Mouse (Mus musculus) midbrain, embryonic 10.5 days (tissue): Measurements from ENCODE around the gene Slc13a1. TPM values are rescaled to one million over a fixed set of nuclear protein-coding genes. Genes with fewer than 3 reads are reported as not detected.

Experiments
- DNase-seq: peaks from one replicate; pipeline ENCODE4 v3.0.0-alpha.2; 2017; ENCODE audit warnings: low spot score
- H3K27ac ChIP-seq: fragments of 300-500 bp; sonication (generic); replicated peaks from 2 replicates; pipeline ENCODE4 v1.5.1; 2016; ENCODE audit warnings: mild to moderate bottlenecking
- H3K27me3 ChIP-seq: fragments of 300-500 bp; sonication (generic); 2 replicates; pipeline ENCODE4 v1.6.1; 2016; ENCODE audit warnings: low read depth, mild to moderate bottlenecking; ENCODE audit not compliant: poor library complexity, severe bottlenecking
- H3K36me3 ChIP-seq: fragments of 300-500 bp; sonication (generic); 2 replicates; pipeline ENCODE4 v1.6.1; 2016; ENCODE audit warnings: mild to moderate bottlenecking, moderate library complexity
- H3K4me1 ChIP-seq: fragments of 300-500 bp; sonication (generic); 2 replicates; pipeline ENCODE4 v1.6.1; 2016
- H3K4me3 ChIP-seq: fragments of 300-500 bp; sonication (generic); 2 replicates; pipeline ENCODE4 v1.5.1; 2016; ENCODE audit warnings: mild to moderate bottlenecking, moderate library complexity
- H3K9me3 ChIP-seq: fragments of 300-500 bp; sonication (generic); replicated peaks from 2 replicates; pipeline ENCODE4 v1.6.1; 2016; ENCODE audit warnings: mild to moderate bottlenecking
- WGBS: fragments of 180-500 bp; shearing (Covaris S2); methylation state at CpG from one replicate; pipeline ENCODE4 v1.1.7; 2016; 5-methylcytosine and 5-hydroxymethylcytosine counted together
- microRNA-seq: library from miRNA; unstranded; fragments of <30 nt; microRNA quantifications from one replicate; pipeline ENCODE4, GENCODE M21; 2017
- polyA plus RNA-seq: library from polyadenylated mRNA; unstranded; fragments of >200 nt; fragmentation: Nextera tagmentation; extraction: Ambion mirVana; gene quantifications from 2 replicates; pipeline ENCODE4 v1.2.1, GENCODE M21; 2016

Slc13a1 gene
- polyA plus RNA-seq, 1 experiment from 2014 or later = 0.11 TPM

GRCm38 (mm10) chr6:24054086-24054710 is 113.7 kb downstream of the Slc13a1 start:
- Histone ChIP-seq H3K36me3 (no peaks in the 10 kb centered on the region), H3K9me3 (no peaks in the 10 kb centered on the region), H3K27me3 (no peaks in the 10 kb centered on the region), H3K4me1 (peaks cover 9% of the 10 kb centered on the region; the same call in 1 of the 2 replicates), H3K4me3 (no peak overlapping the region), H3K27ac (no peak overlapping the region)
- 93% methylated on average over 9 of the region's 9 CpGs for WGBS
- no peak for DNase-seq

DNA sequence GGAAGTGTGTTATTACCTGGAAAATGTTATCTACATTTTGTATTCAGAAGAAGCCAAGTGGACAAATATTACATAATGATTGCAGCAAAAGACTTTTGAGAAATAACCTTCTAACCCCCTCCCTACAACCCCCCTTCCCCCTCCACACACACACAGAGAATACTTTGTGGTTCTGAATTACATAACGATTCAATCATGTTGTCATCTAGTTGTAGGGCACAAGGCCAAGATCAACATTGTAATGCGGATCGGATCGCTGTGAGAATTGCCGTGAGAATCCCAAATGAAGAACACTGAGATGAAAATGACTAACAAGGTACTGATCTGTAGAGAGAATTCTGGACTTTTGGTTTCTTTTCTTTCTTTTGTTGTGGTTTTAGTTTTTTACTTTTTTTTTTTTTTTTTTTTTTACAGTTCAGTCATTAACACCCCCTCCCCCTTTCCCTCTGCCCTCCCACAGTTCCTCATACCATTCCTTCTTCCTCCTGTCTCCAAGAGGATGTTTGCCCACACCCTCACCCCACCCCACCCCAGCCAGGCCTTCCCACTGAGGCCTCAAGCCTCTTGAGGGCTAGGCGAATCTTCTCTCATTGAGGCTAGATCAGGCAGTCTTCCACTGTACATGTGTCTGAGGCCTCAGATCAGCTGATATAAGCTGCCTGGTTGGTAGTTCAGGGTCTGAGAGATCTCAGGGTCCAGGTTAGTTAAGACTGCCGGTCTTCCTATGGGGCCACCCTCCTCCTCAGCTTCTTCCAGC is 120.7 kb downstream of the Slc13a1 start:
- Histone ChIP-seq H3K27ac (no peak overlapping the region), H3K4me3 (no peak overlapping the region), H3K36me3 (no peaks in the 10 kb centered on the region), H3K9me3 (no peaks in the 10 kb centered on the region), H3K27me3 (no peaks in the 10 kb centered on the region), H3K4me1 (no peaks in the 10 kb centered on the region)
- 87% methylated on average over 7 of the region's 7 CpGs for WGBS
- no peak for DNase-seq

GRCm38 (mm10) chr6:24043496-24043895 is 124.4 kb downstream of the Slc13a1 start:
- Histone ChIP-seq H3K27me3 (no peaks in the 10 kb centered on the region), H3K4me1 (no peaks in the 10 kb centered on the region), H3K4me3 (no peak overlapping the region), H3K9me3 (no peaks in the 10 kb centered on the region), H3K36me3 (no peaks in the 10 kb centered on the region), H3K27ac (no peak overlapping the region)
- DNase-seq = no peak

Small RNA genes within 50 kb of the gene (microRNA-seq; reads per million reads assigned to microRNA genes)
- not detected for gene Gm26386

Other genes with a start within 250 kb of the Slc13a1 start
- gene Tas2r118, start 198.0 kb downstream of the Slc13a1 start, polyA plus RNA-seq = not detected in 2 replicates